Mouse (Mus musculus): ENCODE results near the gene B3galt1. TPM values are rescaled to one million over a fixed set of nuclear protein-coding genes. Genes with fewer than 3 reads are reported as not detected.

B3galt1 gene
- polyA plus RNA-seq, 2 experiments from 2014 or later = 0.27 to 0.58 TPM

GRCm38 (mm10) chr2:67956182-67956581 is 390.5 kb downstream of the B3galt1 start:
- no peak for ATAC-seq

- ATAC-seq = no peak
Observed at GRCm38 (mm10) chr2:67957561-67957960, 391.9 kb downstream of the B3galt1 start.

- ATAC-seq = no peak
Observed at GRCm38 (mm10) chr2:67960711-67961110, 395.0 kb downstream of the B3galt1 start.

GRCm38 (mm10) chr2:67968812-67969211 is 403.1 kb downstream of the B3galt1 start:
- no peak for ATAC-seq

GRCm38 (mm10) chr2:67971091-67971490 is 405.4 kb downstream of the B3galt1 start:
- ATAC-seq = no peak

GRCm38 (mm10) chr2:67971576-67971975 is 405.9 kb downstream of the B3galt1 start:
- no peak for ATAC-seq

GRCm38 (mm10) chr2:67975764-67976163 is 410.1 kb downstream of the B3galt1 start:
- ATAC-seq = no peak

GRCm38 (mm10) chr2:67976488-67976887 is 410.8 kb downstream of the B3galt1 start:
- no peak for ATAC-seq

- ATAC-seq = no peak
Observed at GRCm38 (mm10) chr2:67977620-67978262, 412.1 kb downstream of the B3galt1 start.

GRCm38 (mm10) chr2:67983563-67983962 is 417.9 kb downstream of the B3galt1 start:
- no peak for ATAC-seq

- ATAC-seq = no peak
Observed at GRCm38 (mm10) chr2:67985133-67985532, 419.5 kb downstream of the B3galt1 start.

GRCm38 (mm10) chr2:67993421-67993820 is 427.8 kb downstream of the B3galt1 start:
- ATAC-seq = no peak

- no peak for ATAC-seq
Observed at GRCm38 (mm10) chr2:68003091-68003490, 437.4 kb downstream of the B3galt1 start.

GRCm38 (mm10) chr2:68005210-68005609 is 439.5 kb downstream of the B3galt1 start:
- ATAC-seq = no peak

GRCm38 (mm10) chr2:68005711-68006110 is 440.0 kb downstream of the B3galt1 start:
- ATAC-seq = no peak

GRCm38 (mm10) chr2:68011336-68011735 is 445.7 kb downstream of the B3galt1 start:
- no peak for ATAC-seq

- no peak for ATAC-seq
Observed at GRCm38 (mm10) chr2:68020251-68020680, 454.6 kb downstream of the B3galt1 start.

GRCm38 (mm10) chr2:68021541-68022152 is 456.0 kb downstream of the B3galt1 start:
- no peak for ATAC-seq

- ATAC-seq = no peak
Observed at GRCm38 (mm10) chr2:68028811-68029210, 463.1 kb downstream of the B3galt1 start.

- ATAC-seq = no peak
Observed at GRCm38 (mm10) chr2:68034711-68035110, 469.0 kb downstream of the B3galt1 start.

- no peak for ATAC-seq
Observed at GRCm38 (mm10) chr2:68040752-68041151, 475.1 kb downstream of the B3galt1 start.

GRCm38 (mm10) chr2:68052481-68052880 is 486.8 kb downstream of the B3galt1 start:
- no peak for ATAC-seq

GRCm38 (mm10) chr2:68053243-68053642 is 487.6 kb downstream of the B3galt1 start:
- no peak for ATAC-seq

GRCm38 (mm10) chr2:68061341-68061740 is 495.7 kb downstream of the B3galt1 start:
- no peak for ATAC-seq

All from CD4-positive, CD25-positive, alpha-beta regulatory T cell, adult 4 months (primary cell).